Mouse (Mus musculus) embryo, embryonic 10 days (tissue): ENCODE data around the gene Speer4d.
"Not testable (repeated sequence)": the region's sequence is repeated elsewhere in the genome, so short reads cannot be mapped to it uniquely, and the experiment has no call there.

Source experiments
- DNase-seq: peaks from one replicate; pipeline ENCODE4 v3.0.0-alpha.2; 2015; ENCODE audit warnings: low spot score

Speer4d gene

GRCm38 (mm10) chr5:15618764-15619163 is at the start of gene Speer4d:
Speer4d (plus strand) TSS chr5:15619064.
- not testable (repeated sequence) for DNase-seq

- not testable (repeated sequence) for DNase-seq
Observed at GRCm38 (mm10) chr5:15573735-15574134, 45.1 kb upstream of the Speer4d start.

GRCm38 (mm10) chr5:15577033-15577432 is 41.8 kb upstream of the Speer4d start, which contains the start of gene Gm21083:
Gm21083 (plus strand) TSS chr5:15577333.
- DNase-seq: not testable (repeated sequence)

GRCm38 (mm10) chr5:15586351-15586750 is 32.5 kb upstream of the Speer4d start:
- DNase-seq: not testable (repeated sequence)

DNA sequence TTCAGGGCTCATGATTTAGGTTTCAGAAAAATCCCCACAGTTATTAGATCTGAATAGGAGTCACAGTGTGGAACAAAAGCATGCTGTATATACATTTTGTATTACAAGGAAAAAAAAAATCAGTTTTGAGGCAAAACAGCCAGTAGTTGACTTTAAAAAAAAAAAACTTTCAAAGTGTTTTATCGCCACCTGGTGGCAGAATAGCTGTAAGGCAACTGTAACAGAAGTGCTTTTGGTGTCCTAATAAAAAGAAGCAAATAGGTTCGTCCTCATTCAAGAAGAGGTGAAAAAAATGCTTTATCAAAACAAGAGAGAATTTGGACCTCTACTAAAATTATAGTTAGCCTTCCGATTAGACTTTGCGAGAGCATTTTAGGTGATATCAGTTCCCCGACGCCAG is 30.6 kb upstream of the Speer4d start:
- peak; percentile 39 for DNase-seq

DNA sequence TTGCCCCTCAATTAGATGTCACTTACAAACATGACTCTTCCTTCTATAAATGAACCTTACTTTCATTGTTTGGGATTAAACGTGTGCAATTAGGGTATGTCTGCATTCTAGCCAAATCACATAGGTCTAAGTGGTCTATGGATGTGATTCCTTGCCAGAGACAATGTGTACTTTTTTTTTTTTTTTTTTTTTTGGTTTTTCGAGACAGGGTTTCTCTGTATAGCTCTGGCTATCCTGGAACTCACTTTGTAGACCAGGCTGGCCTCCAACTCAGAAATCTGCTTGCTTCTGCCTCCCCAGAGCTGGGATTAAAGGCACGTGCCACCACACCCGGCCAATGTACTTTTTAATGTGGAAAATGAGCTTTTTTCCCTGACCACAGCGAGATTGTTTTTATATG is 28.2 kb upstream of the Speer4d start:
- not testable (repeated sequence) for DNase-seq

DNA sequence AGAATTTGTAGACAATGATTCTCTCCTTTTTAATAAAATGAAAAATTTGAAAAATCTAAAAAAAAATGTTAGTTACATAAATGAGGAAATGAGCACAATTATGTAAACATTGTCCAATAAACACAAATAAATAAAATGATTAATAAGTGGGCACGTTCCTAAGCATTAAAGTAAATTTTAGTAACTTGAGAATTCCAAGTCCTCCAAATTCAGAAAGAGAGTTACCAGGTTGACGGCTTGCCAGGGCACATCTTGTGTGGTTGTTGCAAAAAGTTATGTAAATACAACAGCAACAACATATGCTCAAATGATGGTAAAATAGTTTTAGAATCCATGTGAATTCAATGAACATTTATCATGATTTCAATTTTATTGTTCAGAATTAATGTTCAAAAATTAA is 27.3 kb upstream of the Speer4d start:
- not testable (repeated sequence) for DNase-seq

DNA sequence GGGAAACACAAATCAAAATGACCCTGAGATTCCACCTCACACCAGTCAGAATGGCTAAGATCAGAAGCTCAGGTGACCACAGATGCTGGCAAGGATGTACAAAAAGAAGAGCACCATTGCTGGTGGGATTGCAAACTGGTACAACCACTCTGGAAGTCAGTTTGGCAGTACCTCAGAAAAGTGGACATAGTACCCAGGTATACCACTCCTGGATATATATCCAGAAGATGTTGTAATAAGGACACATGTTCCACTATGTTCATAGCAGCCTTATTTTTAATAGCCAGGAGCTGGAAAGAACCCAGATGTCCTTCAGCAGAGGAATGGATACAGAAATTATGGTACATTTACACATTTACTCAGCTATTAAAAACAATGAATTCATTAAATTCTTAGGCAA is 20.0 kb upstream of the Speer4d start:
- not testable (repeated sequence) for DNase-seq

GRCm38 (mm10) chr5:15600342-15600741 is 18.5 kb upstream of the Speer4d start:
- not testable (repeated sequence) for DNase-seq

DNA sequence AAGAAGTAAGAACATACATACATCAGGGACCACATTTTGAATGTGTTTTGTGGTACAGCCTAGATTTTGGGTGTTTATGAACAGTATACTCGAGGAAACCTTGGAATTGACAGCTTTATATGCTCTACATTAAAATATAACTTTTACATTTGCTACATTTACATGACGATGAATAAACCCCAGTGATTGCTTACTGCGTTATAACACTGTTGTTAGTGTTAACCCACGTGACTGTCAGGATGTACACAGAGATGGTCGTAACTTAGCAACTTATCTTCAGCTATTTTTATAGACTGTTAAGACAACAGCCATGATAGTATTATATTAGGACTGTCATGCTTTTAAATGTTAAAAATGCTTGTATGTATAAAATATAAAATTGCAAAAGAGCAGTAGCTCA is 17.4 kb upstream of the Speer4d start:
- DNase-seq: not testable (repeated sequence)

DNA sequence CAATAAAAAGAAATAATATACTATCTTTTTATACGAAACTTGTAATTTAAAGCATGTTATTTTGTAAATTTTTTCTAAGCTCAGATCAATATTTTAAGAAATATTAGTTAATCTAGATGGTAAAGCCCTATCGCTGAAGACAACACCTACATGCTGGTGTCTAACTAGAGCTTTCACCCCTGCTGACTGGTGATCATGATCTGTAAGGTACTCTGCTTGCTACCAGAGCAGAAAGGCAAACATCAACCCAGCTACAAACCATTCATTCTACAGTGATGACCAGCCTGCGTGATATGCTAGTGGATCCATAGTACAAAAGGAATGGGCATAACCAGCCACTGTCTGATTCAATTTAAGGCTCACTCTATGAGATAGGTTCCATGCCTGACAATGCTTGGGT is 16.9 kb upstream of the Speer4d start:
- not testable (repeated sequence) for DNase-seq

- DNase-seq: not testable (repeated sequence)
Observed at GRCm38 (mm10) chr5:15602424-15602947, 16.4 kb upstream of the Speer4d start.

DNA sequence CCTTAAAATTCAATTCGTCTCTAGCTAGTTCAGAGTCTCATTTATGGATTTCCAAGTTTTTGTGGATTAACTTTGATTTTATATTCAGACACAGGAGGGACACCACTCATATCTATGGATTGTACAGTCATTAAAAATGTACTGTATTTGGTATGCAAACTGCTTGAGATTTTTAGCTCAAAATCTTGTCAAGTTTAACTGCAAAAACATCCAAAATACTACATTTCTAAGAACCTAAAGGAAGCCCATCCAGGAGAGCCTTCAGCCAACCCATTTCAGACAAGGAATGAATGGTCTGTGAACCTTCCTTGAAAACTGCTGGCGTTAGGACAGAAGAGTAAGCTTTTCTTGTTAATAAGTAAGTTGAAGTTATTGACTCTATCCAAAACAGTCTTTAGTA is 15.9 kb upstream of the Speer4d start:
- DNase-seq: not testable (repeated sequence)

DNA sequence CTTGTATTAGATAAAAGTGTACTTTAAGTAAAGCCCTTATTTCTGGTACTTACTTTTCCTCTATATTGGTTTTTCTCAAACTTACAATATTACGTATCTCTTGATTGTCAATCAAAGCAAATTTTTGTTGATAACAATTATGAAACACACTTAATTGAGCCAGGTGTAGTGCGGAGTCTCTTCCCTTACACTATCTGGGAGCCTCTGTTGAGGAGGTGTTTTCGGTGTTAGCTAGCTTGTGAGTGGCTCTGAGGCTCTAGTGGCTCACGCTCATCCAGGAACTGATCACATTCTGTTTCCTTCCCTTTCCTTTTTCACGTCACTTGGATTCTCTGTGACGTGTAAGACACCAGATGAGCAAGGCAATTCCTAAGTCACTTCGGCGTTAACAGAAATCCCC is 15.3 kb upstream of the Speer4d start:
- DNase-seq: not testable (repeated sequence)

DNA sequence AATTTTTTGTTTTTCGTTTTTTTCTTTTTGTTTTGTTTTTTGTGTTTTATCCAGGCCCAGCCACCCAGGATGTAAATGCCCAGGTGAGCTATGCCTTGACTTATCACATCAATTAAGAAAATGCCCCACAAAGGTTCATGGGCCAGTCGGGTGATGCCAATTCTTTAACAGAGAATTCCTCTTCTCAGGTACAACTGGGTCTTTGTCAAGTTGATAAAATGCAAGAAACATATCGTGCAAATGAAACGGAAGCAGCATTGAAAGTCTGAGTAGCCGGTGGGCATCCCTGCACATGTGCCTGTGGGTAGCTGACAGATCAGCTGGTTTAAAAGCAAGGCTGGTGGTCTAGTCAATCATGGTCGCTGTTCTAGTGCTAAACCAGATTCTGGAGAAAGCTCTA is 12.2 kb upstream of the Speer4d start:
- not testable (repeated sequence) for DNase-seq

DNA sequence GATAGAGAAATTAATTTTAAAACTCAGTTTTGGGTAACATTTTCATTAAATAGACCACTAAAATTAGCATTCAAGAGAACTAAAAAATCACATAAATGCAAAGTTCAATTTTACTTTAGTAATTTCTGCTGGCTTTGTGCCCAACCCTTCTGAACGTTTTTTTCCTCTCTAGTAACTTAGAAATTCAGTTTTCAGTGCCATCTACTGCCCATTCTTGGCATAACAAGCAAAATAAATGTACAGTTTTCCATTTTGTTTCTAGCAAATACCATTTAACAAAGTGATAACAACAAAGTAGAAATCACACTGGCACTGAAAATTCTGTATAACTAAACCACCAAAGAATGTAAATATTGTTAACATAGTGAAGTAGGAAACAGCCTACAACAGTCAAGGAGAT is 8.2 kb upstream of the Speer4d start:
- peak; percentile 25 for DNase-seq

- DNase-seq: not testable (repeated sequence)
Observed at GRCm38 (mm10) chr5:15616195-15616594, 2.7 kb upstream of the Speer4d start.

- not testable (repeated sequence) for DNase-seq
Observed at GRCm38 (mm10) chr5:15628136-15628535, 9.3 kb downstream of the Speer4d start.

DNA sequence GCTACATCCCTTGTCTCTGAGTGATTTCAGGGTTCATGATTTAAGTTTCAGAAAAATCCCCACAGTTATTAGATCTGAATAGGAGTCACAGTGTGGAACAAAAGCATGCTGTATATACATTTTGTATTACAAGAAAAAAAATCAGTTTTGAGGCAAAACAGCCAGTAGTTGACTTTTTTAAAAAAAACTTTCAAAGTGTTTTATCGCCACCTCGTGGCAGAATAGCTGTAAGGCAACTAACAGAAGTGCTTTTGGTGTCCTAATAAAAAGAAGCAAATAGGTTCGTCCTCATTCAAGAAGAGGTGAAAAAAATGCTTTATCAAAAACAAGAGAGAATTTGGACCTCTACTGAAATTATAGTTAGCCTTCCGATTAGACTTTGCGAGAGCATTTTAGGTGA is 11.2 kb downstream of the Speer4d start:
- DNase-seq: not testable (repeated sequence)

DNA sequence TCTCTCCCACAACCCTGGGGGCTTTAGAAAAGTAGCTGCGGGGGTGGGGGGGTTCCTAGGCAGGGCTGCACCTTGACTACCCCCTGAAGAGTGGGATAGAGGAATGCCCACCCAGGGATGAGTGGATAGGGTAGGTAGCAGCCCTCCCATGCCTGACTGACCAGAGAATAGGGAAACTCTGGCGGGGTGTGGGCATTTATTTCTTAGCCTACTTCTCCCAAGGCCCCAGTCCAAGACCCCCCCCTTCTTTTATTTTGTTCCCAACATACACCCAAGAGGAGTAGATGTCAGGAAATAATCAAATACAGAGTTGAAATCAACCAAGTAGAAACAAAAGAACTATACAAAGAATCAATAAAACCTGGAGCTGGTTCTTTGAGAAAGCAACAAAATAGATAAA is 18.8 kb downstream of the Speer4d start:
- not testable (repeated sequence) for DNase-seq

- not testable (repeated sequence) for DNase-seq
Observed at GRCm38 (mm10) chr5:15645707-15646106, 26.8 kb downstream of the Speer4d start.

GRCm38 (mm10) chr5:15652334-15652733 is 33.5 kb downstream of the Speer4d start:
- peak; percentile 15 for DNase-seq

DNA sequence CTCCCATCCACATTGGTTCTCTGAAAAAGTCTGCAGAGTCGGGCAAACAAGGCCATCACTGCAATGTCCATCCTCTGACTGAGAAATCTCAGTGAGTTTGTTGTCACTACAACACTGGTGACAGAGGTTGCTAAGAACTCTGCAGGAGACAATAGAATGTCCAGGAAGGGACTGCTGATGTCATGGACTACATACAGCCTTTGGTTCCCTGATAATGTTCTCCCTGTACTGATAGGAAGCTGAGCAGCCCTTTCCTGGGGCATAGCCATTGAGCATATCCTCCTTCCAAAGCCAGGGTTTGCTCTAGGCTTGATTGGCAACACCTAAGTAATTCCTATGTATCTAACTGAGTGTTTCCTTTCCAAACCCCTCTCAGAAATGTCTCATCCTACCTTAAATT is 38.1 kb downstream of the Speer4d start, which contains the start of gene 4930572O03Rik:
4930572O03Rik (minus strand) TSS at position 101 of the 400 bp plus-strand sequence.
- not testable (repeated sequence) for DNase-seq

- DNase-seq: not testable (repeated sequence)
Observed at GRCm38 (mm10) chr5:15663847-15664246, 45.0 kb downstream of the Speer4d start.
